Mouse (Mus musculus) limb, embryonic 11.5 days (tissue): Measurements from ENCODE around the gene Spata1. TPM values are rescaled to one million over a fixed set of nuclear protein-coding genes. Genes with fewer than 3 reads are reported as not detected.

ENCODE experiments used
- ATAC-seq: fragments of 200-750 bp; cut with Nextera tagmentation; 2 replicates; pipeline ENCODE4 v1.8.0; 2017; ENCODE audit warnings: low read depth; ENCODE audit not compliant: insufficient number of reproducible peaks, low FRiP score, low TSS enrichment
- DNase-seq: peaks from one replicate; pipeline ENCODE4 v3.0.0-alpha.2; 2015; ENCODE audit warnings: low spot score
- H3K27ac ChIP-seq: fragments of 300-500 bp; sonication (generic); replicated peaks from 2 replicates; pipeline ENCODE4 v1.5.1; 2014; ENCODE audit warnings: low read depth, mild to moderate bottlenecking, low read length
- H3K27me3 ChIP-seq: fragments of 300-500 bp; sonication (generic); 2 replicates; pipeline ENCODE4 v1.6.1; 2014; ENCODE audit warnings: mild to moderate bottlenecking, low read length, mixed read lengths; ENCODE audit not compliant: control insufficient read depth, insufficient read depth
- H3K36me3 ChIP-seq: fragments of 300-500 bp; sonication (generic); 2 replicates; pipeline ENCODE4 v1.6.1; 2014; ENCODE audit warnings: mild to moderate bottlenecking, low read length, moderate library complexity, mixed read lengths; ENCODE audit not compliant: control insufficient read depth, insufficient read depth
- H3K4me1 ChIP-seq: fragments of 300-500 bp; sonication (generic); 2 replicates; pipeline ENCODE4 v1.6.1; 2014; ENCODE audit warnings: low read length, mixed read lengths; ENCODE audit not compliant: control insufficient read depth, insufficient read depth
- H3K4me2 ChIP-seq: fragments of 300-500 bp; sonication (generic); 2 replicates; pipeline ENCODE4 v1.6.1; 2014; ENCODE audit warnings: low read depth, mild to moderate bottlenecking, moderate library complexity; ENCODE audit not compliant: severe bottlenecking
- H3K4me3 ChIP-seq: fragments of 300-500 bp; sonication (generic); 2 replicates; pipeline ENCODE4 v1.5.1; 2014; ENCODE audit warnings: low read depth, low read length
- H3K9ac ChIP-seq: fragments of 300-500 bp; sonication (generic); 2 replicates; pipeline ENCODE4 v1.6.1; 2014; ENCODE audit warnings: mild to moderate bottlenecking, low read length
- H3K9me3 ChIP-seq: fragments of 300-500 bp; sonication (generic); 2 replicates; pipeline ENCODE4 v1.6.1; 2016; ENCODE audit warnings: low read length; ENCODE audit not compliant: control insufficient read depth
- WGBS: fragments of 180-500 bp; shearing (Covaris S2); extraction: QIAGEN DNeasy Blood & Tissue Kit; methylation state at CpG from one replicate; pipeline ENCODE4 v1.1.7; 2014; 5-methylcytosine and 5-hydroxymethylcytosine counted together
- polyA plus RNA-seq: library from polyadenylated mRNA; unstranded; fragments of >200 nt; fragmentation: Nextera tagmentation; extraction: Ambion mirVana; gene quantifications from 2 replicates; pipeline ENCODE4 v1.2.1, GENCODE M21; 2014

Gene Spata1
- polyA plus RNA-seq, 1 experiment from 2014 or later = 6.4 TPM

- DNase-seq (no peak), ATAC-seq (no peak)
- Histone ChIP-seq H3K9me3 (no peaks in the 10 kb centered on the region), H3K9ac (no peak overlapping the region), H3K36me3 (peaks cover 8% of the 10 kb centered on the region; the same call in 1 of the 2 replicates), H3K4me2 (no peak overlapping the region), H3K4me3 (no peak overlapping the region), H3K27me3 (no peaks in the 10 kb centered on the region), H3K27ac (no peak overlapping the region), H3K4me1 (no peaks in the 10 kb centered on the region)
- WGBS = 75% methylated on average over 7 of the region's 7 CpGs
Observed at GRCm38 (mm10) chr3:146424306-146424900, 75.2 kb downstream of the Spata1 start.

- H3K27ac ChIP-seq = no peak overlapping the region
- no peak for ATAC-seq
- no peaks in the 10 kb centered on the region for H3K4me1 ChIP-seq
- no peaks in the 10 kb centered on the region for H3K27me3 ChIP-seq
- no peak for DNase-seq
- H3K36me3 ChIP-seq = peaks cover 11% of the 10 kb centered on the region; the same call in 1 of the 2 replicates
- H3K4me3 ChIP-seq = no peak overlapping the region
- no peaks in the 10 kb centered on the region for H3K9me3 ChIP-seq
- no peak overlapping the region for H3K9ac ChIP-seq
- WGBS = 83% methylated on average over 7 of the region's 7 CpGs
- no peak overlapping the region for H3K4me2 ChIP-seq
Observed at GRCm38 (mm10) chr3:146423710-146424109, 75.8 kb downstream of the Spata1 start.

- 29% methylated on average over 8 of the region's 8 CpGs for WGBS
- ATAC-seq = no peak
- Histone ChIP-seq H3K9ac (no peak overlapping the region), H3K27me3 (no peaks in the 10 kb centered on the region), H3K4me1 (no peaks in the 10 kb centered on the region), H3K36me3 (peaks cover 6% of the 10 kb centered on the region; the same call in 1 of the 2 replicates), H3K4me3 (no peak overlapping the region), H3K4me2 (no peak overlapping the region), H3K9me3 (no peaks in the 10 kb centered on the region), H3K27ac (no peak overlapping the region)
- DNase-seq = no peak
Observed at GRCm38 (mm10) chr3:146421787-146422186, 77.8 kb downstream of the Spata1 start.

- DNase-seq (no peak), ATAC-seq (no peak)
- no peaks in the 10 kb centered on the region for H3K9me3 ChIP-seq
- peaks cover 2% of the 10 kb centered on the region; the same call in 1 of the 2 replicates for H3K36me3 ChIP-seq
- no peak overlapping the region for H3K9ac ChIP-seq
- WGBS = 92% methylated on average over 15 of the region's 15 CpGs
- H3K4me1 ChIP-seq = no peaks in the 10 kb centered on the region
- H3K4me3 ChIP-seq = no peak overlapping the region
- no peaks in the 10 kb centered on the region for H3K27me3 ChIP-seq
- H3K4me2 ChIP-seq = no peak overlapping the region
- H3K27ac ChIP-seq = no peak overlapping the region
Observed at GRCm38 (mm10) chr3:146419992-146420537, 79.5 kb downstream of the Spata1 start.

GRCm38 (mm10) chr3:146419534-146419933 is 80.0 kb downstream of the Spata1 start:
- no peak for DNase-seq
- Histone ChIP-seq H3K9ac (no peak overlapping the region), H3K36me3 (peaks cover 2% of the 10 kb centered on the region; the same call in 1 of the 2 replicates), H3K4me3 (no peak overlapping the region), H3K9me3 (no peaks in the 10 kb centered on the region), H3K4me2 (no peak overlapping the region), H3K4me1 (no peaks in the 10 kb centered on the region), H3K27me3 (no peaks in the 10 kb centered on the region), H3K27ac (no peak overlapping the region)
- WGBS = 93% methylated on average over 9 of the region's 9 CpGs
- no peak for ATAC-seq

- 91% methylated on average over 7 of the region's 7 CpGs for WGBS
- H3K9ac ChIP-seq = no peak overlapping the region
- H3K4me1 ChIP-seq = no peaks in the 10 kb centered on the region
- no peak overlapping the region for H3K27ac ChIP-seq
- peaks cover 2% of the 10 kb centered on the region; the same call in 1 of the 2 replicates for H3K36me3 ChIP-seq
- H3K27me3 ChIP-seq = no peaks in the 10 kb centered on the region
- DNase-seq (no peak), ATAC-seq (no peak)
- H3K4me3 ChIP-seq = no peak overlapping the region
- H3K9me3 ChIP-seq = no peaks in the 10 kb centered on the region
- H3K4me2 ChIP-seq = no peak overlapping the region
Observed at GRCm38 (mm10) chr3:146418901-146419300, 80.7 kb downstream of the Spata1 start.

GRCm38 (mm10) chr3:146417873-146418272 is 81.7 kb downstream of the Spata1 start:
- DNase-seq (no peak), ATAC-seq (no peak)
- H3K36me3 ChIP-seq = peaks cover 2% of the 10 kb centered on the region; the same call in 1 of the 2 replicates
- H3K27me3 ChIP-seq = no peaks in the 10 kb centered on the region
- H3K27ac ChIP-seq = no peak overlapping the region
- no peaks in the 10 kb centered on the region for H3K9me3 ChIP-seq
- no peak overlapping the region for H3K4me2 ChIP-seq
- no peaks in the 10 kb centered on the region for H3K4me1 ChIP-seq
- no peak overlapping the region for H3K4me3 ChIP-seq
- H3K9ac ChIP-seq = no peak overlapping the region
- WGBS = 96% methylated on average over 8 of the region's 8 CpGs

GRCm38 (mm10) chr3:146414555-146414954 is 85.0 kb downstream of the Spata1 start:
- Histone ChIP-seq H3K9me3 (no peaks in the 10 kb centered on the region), H3K4me2 (no peak overlapping the region), H3K36me3 (peaks cover 2% of the 10 kb centered on the region; the same call in 1 of the 2 replicates), H3K9ac (no peak overlapping the region), H3K4me1 (no peaks in the 10 kb centered on the region), H3K27me3 (no peaks in the 10 kb centered on the region), H3K27ac (no peak overlapping the region), H3K4me3 (no peak overlapping the region)
- ATAC-seq = no peak
- DNase-seq = no peak
- whole genome bisulfite sequencing = 91% methylated on average over 12 of the region's 12 CpGs
